Mouse (Mus musculus) kidney, postnatal 0 days (tissue): Measurements from ENCODE around the gene Dip2b. TPM values are rescaled to one million over a fixed set of nuclear protein-coding genes. Genes with fewer than 3 reads are reported as not detected.

Experiments
- ATAC-seq: fragments of 200-750 bp; cut with Nextera tagmentation; replicated peaks from 2 replicates; pipeline ENCODE4 v1.8.0; 2017; ENCODE audit warnings: low read depth, moderate number of reproducible peaks, moderate TSS enrichment, moderate library complexity; ENCODE audit not compliant: low FRiP score
- DNase-seq: peaks from one replicate; pipeline ENCODE4 v3.0.0-alpha.2; 2016; ENCODE audit warnings: low spot score
- H3K27ac ChIP-seq: fragments of 300-500 bp; sonication (generic); 2 replicates; pipeline ENCODE4 v1.5.1; 2014; ENCODE audit warnings: mild to moderate bottlenecking
- H3K27me3 ChIP-seq: fragments of 300-500 bp; sonication (generic); 2 replicates; pipeline ENCODE4 v1.6.1; 2014; ENCODE audit warnings: low read length, mixed read lengths; ENCODE audit not compliant: insufficient read depth
- H3K36me3 ChIP-seq: fragments of 300-500 bp; sonication (generic); 2 replicates; pipeline ENCODE4 v1.6.1; 2014; ENCODE audit warnings: low read length, mixed read lengths; ENCODE audit not compliant: insufficient read depth
- H3K4me1 ChIP-seq: fragments of 300-500 bp; sonication (generic); replicated peaks from 2 replicates; pipeline ENCODE4 v1.6.1; 2014; ENCODE audit warnings: antibody characterized with exemption, low read length, mixed read lengths; ENCODE audit not compliant: insufficient read depth
- H3K4me2 ChIP-seq: fragments of 300-500 bp; sonication (generic); 2 replicates; pipeline ENCODE4 v1.6.1; 2014; ENCODE audit warnings: mild to moderate bottlenecking, low read length, moderate library complexity, mixed read lengths
- H3K4me3 ChIP-seq: fragments of 300-500 bp; sonication (generic); replicated peaks from 2 replicates; pipeline ENCODE4 v1.5.1; 2014; ENCODE audit warnings: low read depth, low read length
- H3K9ac ChIP-seq: fragments of 300-500 bp; sonication (generic); 2 replicates; pipeline ENCODE4 v1.6.1; 2014; ENCODE audit warnings: low read depth, low read length
- H3K9me3 ChIP-seq: fragments of 300-500 bp; sonication (generic); replicated peaks from 2 replicates; pipeline ENCODE4 v1.6.1; 2016; ENCODE audit warnings: low read length, inconsistent platforms, mixed read lengths
- CTCF ChIP-seq: IDR thresholded peaks from 2 replicates; pipeline ENCODE4 v1.5.1; 2016; ENCODE audit warnings: antibody characterized with exemption, low read depth, mild to moderate bottlenecking, moderate library complexity
- WGBS: fragments of 180-500 bp; shearing (Covaris S2); extraction: QIAGEN DNeasy Blood & Tissue Kit; methylation state at CpG from one replicate; pipeline ENCODE4 v1.1.7; 2014; 5-methylcytosine and 5-hydroxymethylcytosine counted together
- polyA plus RNA-seq: library from polyadenylated mRNA; unstranded; fragments of >200 nt; fragmentation: Nextera tagmentation; extraction: Ambion mirVana; gene quantifications from 2 replicates; pipeline ENCODE4 v1.2.1, GENCODE M21; 2015

Gene Dip2b
- polyA plus RNA-seq, 1 experiment from 2014 or later, result 4.9 TPM

DNA sequence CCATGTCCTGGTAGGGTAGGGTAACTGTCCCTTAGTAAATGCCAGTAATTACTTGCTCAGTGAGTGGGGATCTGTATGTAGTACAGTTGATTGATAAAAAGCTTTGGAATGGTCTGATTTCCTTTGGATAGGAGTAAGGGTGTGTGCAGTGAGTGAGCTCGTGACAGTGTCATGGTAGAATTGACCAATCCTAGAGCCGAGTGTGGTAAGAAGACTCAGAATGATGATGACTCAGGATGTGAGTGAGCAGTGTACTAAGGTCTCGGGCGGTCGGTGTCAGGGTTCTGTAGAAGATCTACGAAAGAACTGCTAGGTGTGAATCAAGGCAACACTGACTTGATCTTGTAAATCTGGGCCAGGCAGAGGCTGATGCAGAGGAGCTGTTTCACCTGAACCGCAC lies 207.5 kb downstream of the Dip2b start:
- no peak overlapping the region for H3K9ac ChIP-seq
- DNase-seq (no peak), ATAC-seq (no peak)
- 97% methylated on average over 7 of the region's 7 CpGs for WGBS
- no peak for TF ChIP-seq CTCF
- no peaks in the 10 kb centered on the region for H3K27me3 ChIP-seq
- no peak overlapping the region for H3K4me2 ChIP-seq
- no peak overlapping the region for H3K4me3 ChIP-seq
- peaks cover 49% of the 10 kb centered on the region for H3K36me3 ChIP-seq
- H3K4me1 ChIP-seq, result no peaks in the 10 kb centered on the region
- no peaks in the 10 kb centered on the region for H3K9me3 ChIP-seq
- no peak overlapping the region for H3K27ac ChIP-seq

DNA sequence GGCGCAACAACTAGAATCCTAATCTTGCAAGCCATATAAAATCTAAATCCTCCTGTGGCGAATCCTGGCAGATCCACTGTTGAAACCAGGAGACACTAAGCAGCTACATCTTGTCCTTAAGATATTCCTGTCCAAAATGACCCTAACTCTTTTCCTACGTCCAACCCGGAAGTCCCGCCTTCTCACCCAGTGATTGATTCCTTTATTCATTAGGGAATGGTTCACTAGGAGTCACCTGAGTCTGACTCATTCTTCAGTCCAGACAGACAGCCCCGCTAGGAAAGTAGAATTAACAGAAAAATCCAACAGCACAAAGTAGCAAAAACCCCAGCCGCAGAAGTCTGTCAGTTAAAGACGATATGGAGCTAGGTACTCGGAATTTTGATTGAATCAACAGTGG lies 208.8 kb downstream of the Dip2b start:
- Histone ChIP-seq H3K9ac (no peak overlapping the region), H3K4me1 (no peaks in the 10 kb centered on the region), H3K4me2 (no peak overlapping the region), H3K36me3 (peaks cover 53% of the 10 kb centered on the region), H3K4me3 (no peak overlapping the region), H3K9me3 (no peaks in the 10 kb centered on the region), H3K27ac (no peak overlapping the region), H3K27me3 (no peaks in the 10 kb centered on the region)
- DNase-seq (no peak), ATAC-seq (no peak)
- TF ChIP-seq CTCF, result no peak
- WGBS, result 90% methylated on average over 9 of the region's 9 CpGs

DNA sequence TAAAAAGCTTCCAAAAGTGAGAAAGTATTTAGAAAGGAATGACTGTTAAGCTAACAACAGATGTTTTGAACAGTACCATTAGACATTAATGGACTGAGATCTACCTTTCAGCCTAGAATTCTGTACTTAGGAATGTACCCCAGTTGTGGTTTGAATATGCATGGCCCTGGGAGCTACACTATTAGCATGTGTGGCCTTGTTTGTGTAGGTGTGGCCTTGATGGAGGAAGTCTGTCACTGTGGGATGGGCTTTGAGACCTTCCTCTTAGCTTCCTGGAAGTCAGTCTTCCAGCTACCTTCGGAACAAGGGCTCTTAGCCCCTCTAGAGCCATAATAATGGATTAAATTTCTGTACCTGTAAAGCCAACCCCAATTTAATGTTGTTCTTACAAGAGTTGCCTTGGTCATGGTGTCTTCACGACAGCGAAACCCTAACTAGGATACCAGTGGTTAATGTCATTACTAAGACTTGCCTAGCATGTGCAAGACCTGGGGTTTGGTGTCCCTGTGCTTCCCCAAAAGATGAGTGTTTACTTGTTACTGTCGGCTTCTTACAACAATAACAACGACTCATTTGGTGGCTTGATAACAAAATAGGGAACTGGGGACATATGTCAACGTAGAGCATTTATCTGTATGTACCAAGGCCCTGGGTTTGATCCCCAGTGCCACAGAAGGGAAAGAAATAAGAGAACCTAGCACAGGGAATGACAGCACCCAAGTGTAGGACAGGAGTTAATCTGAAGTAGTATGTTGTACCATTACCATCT lies 210.4 kb downstream of the Dip2b start:
- H3K36me3 ChIP-seq, result peaks cover 63% of the 10 kb centered on the region
- 93% methylated on average over 6 of the region's 6 CpGs for WGBS

DNA sequence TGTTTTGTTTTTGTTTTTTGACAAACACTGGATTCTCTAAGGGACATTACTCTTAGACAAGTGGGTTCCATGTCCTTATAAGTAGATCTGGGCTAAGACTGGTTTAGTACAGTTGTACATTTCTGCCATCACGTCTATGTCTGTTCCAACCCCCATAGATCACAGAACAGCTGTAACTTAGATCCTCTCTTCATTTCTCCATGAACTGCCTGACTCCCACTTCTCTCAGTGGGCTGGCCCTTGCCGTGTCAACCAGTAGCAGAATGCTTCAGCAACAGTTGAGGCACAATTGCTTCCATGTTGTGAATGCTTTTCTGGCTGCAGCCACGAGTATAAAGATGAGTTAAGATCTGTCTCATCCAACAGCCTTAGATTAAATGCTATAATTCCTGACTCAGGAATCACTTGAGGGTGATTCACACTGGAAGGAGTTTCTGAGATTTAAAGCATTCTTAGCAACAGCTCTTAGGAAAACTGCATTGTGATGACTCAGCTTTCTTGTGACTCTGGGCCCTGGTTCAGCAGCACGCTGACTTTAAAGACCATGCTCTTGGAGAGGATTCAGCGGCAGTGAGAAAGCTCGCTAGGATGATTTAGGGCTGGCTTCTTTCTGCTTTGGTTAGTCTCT lies 212.8 kb downstream of the Dip2b start:
- Histone ChIP-seq H3K27ac (no peak overlapping the region), H3K4me1 (no peaks in the 10 kb centered on the region), H3K36me3 (peaks cover 68% of the 10 kb centered on the region), H3K27me3 (no peaks in the 10 kb centered on the region), H3K9me3 (no peaks in the 10 kb centered on the region), H3K4me2 (no peak overlapping the region), H3K9ac (no peak overlapping the region), H3K4me3 (no peak overlapping the region)
- ATAC-seq (no peak), DNase-seq (no peak)
- no peak for TF ChIP-seq CTCF
- WGBS, result 77% methylated on average over 6 of the region's 6 CpGs

More for the DNA sequence above, 210.4 kb downstream of the Dip2b start:
- no peaks in the 10 kb centered on the region for H3K4me1 ChIP-seq
- no peak overlapping the region for H3K4me3 ChIP-seq
- no peak overlapping the region for H3K27ac ChIP-seq
- H3K27me3 ChIP-seq, result no peaks in the 10 kb centered on the region
- H3K4me2 ChIP-seq, result no peak overlapping the region
- no peak for ATAC-seq
- TF ChIP-seq CTCF, result no peak
- no peak overlapping the region for H3K9ac ChIP-seq
- no peak for DNase-seq
- no peaks in the 10 kb centered on the region for H3K9me3 ChIP-seq

DNA sequence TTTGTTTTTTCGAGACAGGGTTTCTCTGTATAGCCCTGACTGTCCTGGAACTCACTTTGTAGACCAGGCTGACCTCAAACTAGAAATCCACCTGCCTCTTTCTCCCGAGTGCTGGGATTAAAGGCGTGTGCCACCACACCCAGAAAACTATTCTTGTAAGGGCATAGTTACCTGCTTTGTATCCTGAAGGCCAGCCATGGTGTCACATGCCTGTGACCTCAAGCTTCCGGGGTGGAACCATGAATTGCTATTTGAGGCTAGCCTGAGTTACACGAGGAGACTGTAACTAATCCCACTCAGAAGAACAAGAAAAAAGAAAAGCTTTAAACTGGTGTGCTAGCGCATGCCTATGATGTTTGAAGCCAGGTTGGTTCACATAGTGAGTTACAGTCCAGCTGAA lies 217.9 kb downstream of the Dip2b start:
- DNase-seq, result no peak
- Histone ChIP-seq H3K4me3 (no peak overlapping the region), H3K4me2 (no peak overlapping the region), H3K9me3 (no peaks in the 10 kb centered on the region), H3K27me3 (no peaks in the 10 kb centered on the region), H3K9ac (no peak overlapping the region), H3K36me3 (peaks cover 66% of the 10 kb centered on the region), H3K4me1 (no peaks in the 10 kb centered on the region), H3K27ac (no peak overlapping the region)
- TF ChIP-seq CTCF, result no peak
- WGBS, result 85% methylated on average over 6 of the region's 6 CpGs
- no peak for ATAC-seq

DNA sequence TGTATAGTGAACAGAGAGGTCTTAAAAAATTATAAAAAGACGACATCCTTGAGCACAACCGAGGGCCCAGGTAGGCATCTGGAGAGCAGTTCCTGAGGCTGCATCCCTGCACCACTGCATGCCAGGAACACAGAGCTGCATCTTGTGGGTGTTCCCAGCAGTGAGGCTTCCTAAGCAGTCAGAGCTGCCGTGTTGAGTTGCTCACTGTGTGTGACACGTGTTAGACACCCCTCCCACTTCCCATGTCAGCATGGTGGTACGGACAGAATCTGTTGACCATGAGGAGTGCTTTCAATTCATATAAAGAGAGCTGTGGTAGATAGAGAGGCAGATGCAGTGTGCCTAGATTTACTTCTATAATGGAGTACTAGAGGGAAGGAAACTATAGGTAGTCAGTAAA lies 218.8 kb downstream of the Dip2b start:
- Histone ChIP-seq H3K9ac (no peak overlapping the region), H3K9me3 (no peaks in the 10 kb centered on the region), H3K4me2 (no peak overlapping the region), H3K27me3 (no peaks in the 10 kb centered on the region), H3K27ac (no peak overlapping the region), H3K4me1 (no peaks in the 10 kb centered on the region), H3K4me3 (no peak overlapping the region), H3K36me3 (peaks cover 61% of the 10 kb centered on the region)
- no peak for DNase-seq
- 83% methylated on average over 5 of the region's 5 CpGs for WGBS
- no peak for ATAC-seq
- no peak for TF ChIP-seq CTCF
